In the genomic region with DNA sequence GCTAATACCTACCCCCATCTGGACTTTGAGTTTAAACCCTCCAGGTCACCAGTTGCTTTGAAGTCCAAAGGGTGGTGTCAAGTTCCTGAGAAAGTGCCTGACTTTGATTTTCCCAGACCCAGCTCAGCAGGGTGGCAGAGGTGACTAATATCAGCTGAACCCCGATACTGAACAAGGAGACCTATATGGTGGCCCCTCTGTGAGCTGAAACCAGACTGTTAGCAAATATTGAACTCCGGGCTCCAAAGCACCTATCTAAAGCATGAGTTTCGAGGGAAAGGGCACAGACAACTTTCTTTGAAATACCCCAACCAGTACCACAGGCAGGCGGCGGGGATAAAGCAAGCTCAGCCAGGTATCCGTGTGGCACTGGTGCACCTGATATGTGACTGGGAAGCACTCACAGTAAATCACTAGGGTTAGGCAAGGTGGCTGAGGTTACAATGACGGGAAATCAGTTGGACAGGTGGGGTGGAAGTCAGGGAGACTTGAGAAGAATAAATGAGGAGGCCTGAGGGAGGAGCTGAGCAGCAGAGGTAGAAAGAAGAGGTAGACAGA, we compare ENCODE assay signal across 25 mouse cellular contexts. TPM values are rescaled to one million over a fixed set of nuclear protein-coding genes. Genes with fewer than 3 reads are reported as not detected.
"Had no signal": no experiment of that assay in that cellular context is flagged by ENCODE, and none has a peak within 500 bp of the region (broad histone marks: within the 10 kb centered on the region; RNA-seq: fewer than 3 reads in every experiment).

No protein-coding gene starts in this region.

- H3K9ac ChIP-seq: liver, embryonic 13.5 days; liver, embryonic 15.5 days; liver, postnatal 0 days; lung, embryonic 15.5 days; midbrain, embryonic 12.5 days; neural tube, embryonic 12.5 days had no signal

- DNase-seq: liver; liver, embryonic 13.5 days; liver, postnatal 0 days; lung, adult 2 months; lung, postnatal 14 days; lung, postnatal 36 days; midbrain, embryonic 14.5 days; right cerebral cortex, postnatal 14 days; thymus, adult 2 months; thymus, postnatal 25 days; thymus, postnatal 4 days had no signal

- H3K4me3 ChIP-seq: liver, embryonic 13.5 days; liver, embryonic 15.5 days; lung, embryonic 15.5 days; megakaryocyte, embryonic 14.5 days; midbrain, embryonic 12.5 days; myocyte; neural tube, embryonic 12.5 days had no signal

- H3K27me3 ChIP-seq: liver, embryonic 13.5 days; liver, embryonic 15.5 days; lung, embryonic 15.5 days; midbrain, embryonic 12.5 days; neural tube, embryonic 12.5 days had no signal

- H3K4me1 ChIP-seq: liver, embryonic 15.5 days; megakaryocyte, embryonic 14.5 days; midbrain, embryonic 12.5 days; neural tube, embryonic 12.5 days had no signal

- H3K27ac ChIP-seq: liver, embryonic 13.5 days; liver, embryonic 15.5 days; lung, embryonic 15.5 days; macrophage; midbrain, embryonic 12.5 days; neural tube, embryonic 12.5 days had no signal

- H3K36me3 ChIP-seq: liver, embryonic 13.5 days; liver, embryonic 15.5 days; lung, embryonic 15.5 days; midbrain, embryonic 12.5 days; neural tube, embryonic 12.5 days had no signal

- H3K4me2 ChIP-seq: liver, embryonic 11.5 days; liver, embryonic 13.5 days; liver, embryonic 15.5 days; lung, embryonic 15.5 days; midbrain, embryonic 12.5 days; neural tube, embryonic 12.5 days had no signal

- ATAC-seq: liver, postnatal 0 days; lung, postnatal 0 days; midbrain, embryonic 16.5 days had no signal

- H3K9me3 ChIP-seq: liver, embryonic 13.5 days; liver, embryonic 15.5 days; lung, embryonic 15.5 days; megakaryocyte, embryonic 14.5 days; midbrain, embryonic 12.5 days; neural tube, embryonic 12.5 days had no signal

RNA-seq across cellular contexts. Expression of gene Bpifb1, which starts 0.7 kb away (rescaled TPM):
- polyA plus RNA-seq: liver, embryonic 11.5 days; macrophage; midbrain, embryonic 12.5 days; myocyte; neural tube, embryonic 12.5 days; neural tube, embryonic 14.5 days; spleen, adult 2 months; urinary bladder, adult 2 months had no signal

RNA-seq across cellular contexts. Expression of gene Bpifa5, which starts 27.5 kb away (rescaled TPM):
- polyA plus RNA-seq: liver, embryonic 11.5 days; liver, embryonic 15.5 days; liver, postnatal 0 days; lung, embryonic 15.5 days; lung, postnatal 0 days; macrophage; midbrain, embryonic 12.5 days; midbrain, embryonic 14.5 days; midbrain, embryonic 16.5 days; myocyte; neural tube, embryonic 12.5 days; neural tube, embryonic 14.5 days; spleen, adult 2 months; testis, adult 2 months; urinary bladder, adult 2 months had no signal

RNA-seq across cellular contexts. Expression of gene Bpifb5, which starts 33.6 kb away (rescaled TPM):
- polyA plus RNA-seq: liver, embryonic 11.5 days; liver, embryonic 13.5 days; liver, embryonic 15.5 days; liver, postnatal 0 days; macrophage; midbrain, embryonic 12.5 days; midbrain, embryonic 14.5 days; myocyte; neural tube, embryonic 12.5 days had no signal

RNA-seq across cellular contexts. Expression of gene Bpifa1, which starts 47.3 kb away (rescaled TPM):
- polyA plus RNA-seq: liver, embryonic 11.5 days; liver, embryonic 15.5 days; liver, postnatal 0 days; macrophage; midbrain, embryonic 12.5 days; midbrain, embryonic 14.5 days; midbrain, embryonic 16.5 days; myocyte; neural tube, embryonic 12.5 days; neural tube, embryonic 14.5 days; spleen, adult 2 months; urinary bladder, adult 2 months had no signal

RNA-seq across cellular contexts. Expression of gene Bpifa3, which starts 59.8 kb away (rescaled TPM):
- polyA plus RNA-seq: liver, embryonic 11.5 days; liver, embryonic 13.5 days; liver, embryonic 15.5 days; liver, postnatal 0 days; lung, adult 2 months; lung, embryonic 15.5 days; lung, postnatal 0 days; macrophage; midbrain, embryonic 12.5 days; midbrain, embryonic 14.5 days; midbrain, embryonic 16.5 days; myocyte; neural tube, embryonic 12.5 days; neural tube, embryonic 14.5 days; spleen, adult 2 months; urinary bladder, adult 2 months had no signal
